Mouse (Mus musculus) layer of hippocampus, adult 18-20 months (tissue): ENCODE measurements around the gene Chd4. TPM values are rescaled to one million over a fixed set of nuclear protein-coding genes. Genes with fewer than 3 reads are reported as not detected.
A peak's percentile ranks its signal among the peaks of the same experiment; 100 is the strongest.
"Not testable (repeated sequence)": the region's sequence is repeated elsewhere in the genome, so short reads cannot be mapped to it uniquely, and the experiment has no call there.

Experiments
- DNase-seq, 2 experiments: peaks; one replicate each; pipeline ENCODE4 v3.0.0; 2022; ENCODE audit warnings: low spot score in 2 of 2
- total RNA-seq, 2 experiments: library from RNA; stranded (reverse); gene quantifications; 2 replicates each; pipeline ENCODE4 v1.2.3; 2021

Gene Chd4
- total RNA-seq, 2 experiments from 2014 or later: 153 to 176 TPM

- DNase-seq: no peak
These were observed 64.2 kb downstream of the Chd4 start for GRCm38 (mm10) chr6:125159773-125160557.

GRCm38 (mm10) chr6:125160558-125160853, 64.7 kb downstream of the Chd4 start:
- DNase-seq: no peak

- peak in 1 of 2 experiments; percentile 64 for DNase-seq
These were observed 65.3 kb downstream of the Chd4 start for GRCm38 (mm10) chr6:125160854-125161760.

- DNase-seq: peak in 1 of 2 experiments; percentile 79
These were observed 66.2 kb downstream of the Chd4 start for GRCm38 (mm10) chr6:125161971-125162370.

DNA sequence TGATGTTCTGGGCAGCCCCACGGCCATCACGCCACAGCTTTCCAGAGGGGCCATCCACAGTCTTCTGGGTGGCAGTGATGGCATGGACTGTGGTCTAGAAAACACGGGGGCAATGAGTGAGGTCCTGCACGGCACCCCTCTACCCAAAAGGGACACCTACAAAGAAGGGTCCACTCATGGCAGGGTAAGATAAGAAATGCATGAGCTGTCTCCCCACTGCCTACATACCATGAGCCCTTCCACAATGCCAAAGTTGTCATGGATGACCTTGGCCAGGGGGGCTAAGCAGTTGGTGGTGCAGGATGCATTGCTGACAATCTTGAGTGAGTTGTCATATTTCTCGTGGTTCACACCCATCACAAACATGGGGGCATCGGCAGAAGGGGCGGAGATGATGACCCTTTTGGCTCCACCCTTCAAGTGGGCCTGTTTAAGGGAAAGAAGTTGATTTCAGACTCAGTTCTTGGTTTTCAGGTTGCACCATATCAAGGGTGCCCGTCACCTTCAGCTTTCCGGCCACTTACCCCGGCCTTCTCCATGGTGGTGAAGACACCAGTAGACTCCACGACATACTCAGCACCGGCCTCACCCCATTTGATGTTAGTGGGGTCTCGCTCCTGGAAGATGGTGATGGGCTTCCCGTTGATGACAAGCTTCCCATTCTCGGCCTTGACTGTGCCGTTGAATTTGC, 67.0 kb downstream of the Chd4 start:
- DNase-seq: not testable (repeated sequence)

DNA sequence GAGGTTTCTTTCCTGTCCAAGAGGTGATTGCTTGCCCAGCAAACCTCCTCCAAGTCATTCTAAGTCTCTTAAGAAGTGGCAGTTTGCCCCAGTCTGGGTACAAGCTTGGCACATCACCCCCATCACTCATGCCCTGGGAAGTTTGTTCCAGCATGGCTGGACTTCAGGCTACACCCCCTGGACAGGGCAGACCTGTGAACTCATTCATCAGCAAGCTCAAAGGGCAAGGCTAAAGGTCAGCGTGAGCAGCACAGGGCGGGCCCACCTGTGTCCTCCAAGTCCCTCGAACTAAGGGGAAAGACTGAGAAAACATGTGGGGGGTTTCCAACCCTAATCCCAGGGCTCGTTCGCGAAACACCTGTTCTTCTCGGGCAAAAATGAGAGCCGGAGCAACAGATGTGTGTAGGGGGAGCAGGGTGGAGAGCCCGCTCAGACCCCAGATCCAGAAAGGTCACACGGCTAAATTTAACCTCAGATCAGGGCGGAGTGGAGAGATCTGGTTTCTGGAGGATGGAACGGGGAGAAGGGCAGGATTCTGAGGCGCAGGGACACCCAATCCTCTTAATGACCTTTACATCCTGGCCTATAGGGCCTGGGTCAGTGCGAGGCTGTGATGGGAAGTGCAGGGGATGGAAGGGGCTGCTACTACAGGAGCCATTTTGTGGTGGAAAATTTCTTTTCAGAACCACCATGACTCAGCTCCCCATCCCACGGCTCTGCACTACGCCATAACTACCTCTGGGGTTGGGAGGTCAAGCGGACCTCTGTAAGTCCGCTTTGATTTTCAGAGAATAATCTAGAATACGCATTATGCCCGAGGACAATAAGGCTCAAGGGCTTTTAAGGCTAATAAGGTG, 68.2 kb downstream of the Chd4 start:
- DNase-seq: peak in 1 of 2 experiments; percentile 63

DNA sequence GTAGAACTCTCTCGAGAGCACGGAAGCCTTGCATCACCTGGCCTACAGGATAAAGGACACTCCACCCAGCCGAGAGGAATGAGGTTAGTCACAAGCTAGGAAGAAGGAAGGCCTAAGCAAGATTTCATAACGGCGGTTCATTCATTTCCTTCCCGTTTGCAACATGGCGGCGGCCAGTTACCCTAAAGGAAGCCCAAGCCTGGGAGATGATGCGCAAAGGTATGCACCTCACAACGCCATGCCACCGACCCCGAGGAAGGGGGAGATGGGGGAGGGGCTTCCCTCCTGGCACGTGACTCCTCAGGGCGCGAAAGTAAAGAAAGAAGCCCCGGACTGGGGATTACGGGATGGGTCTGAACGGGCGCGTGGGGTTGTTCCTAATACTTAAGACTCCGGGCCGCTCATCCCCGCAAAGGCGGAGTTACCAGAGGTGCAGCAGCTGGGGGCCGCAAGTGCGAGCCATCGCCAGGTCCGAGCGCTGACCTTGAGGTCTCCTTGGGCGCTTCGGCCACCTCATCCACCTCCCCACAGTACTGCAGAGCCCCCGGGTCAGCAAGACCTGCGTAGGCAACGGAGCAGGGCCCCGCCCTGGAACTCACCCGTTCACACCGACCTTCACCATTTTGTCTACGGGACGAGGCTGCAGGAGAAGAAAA, 69.0 kb downstream of the Chd4 start:
- peak in 1 of 2 experiments; percentile 62 for DNase-seq

DNA sequence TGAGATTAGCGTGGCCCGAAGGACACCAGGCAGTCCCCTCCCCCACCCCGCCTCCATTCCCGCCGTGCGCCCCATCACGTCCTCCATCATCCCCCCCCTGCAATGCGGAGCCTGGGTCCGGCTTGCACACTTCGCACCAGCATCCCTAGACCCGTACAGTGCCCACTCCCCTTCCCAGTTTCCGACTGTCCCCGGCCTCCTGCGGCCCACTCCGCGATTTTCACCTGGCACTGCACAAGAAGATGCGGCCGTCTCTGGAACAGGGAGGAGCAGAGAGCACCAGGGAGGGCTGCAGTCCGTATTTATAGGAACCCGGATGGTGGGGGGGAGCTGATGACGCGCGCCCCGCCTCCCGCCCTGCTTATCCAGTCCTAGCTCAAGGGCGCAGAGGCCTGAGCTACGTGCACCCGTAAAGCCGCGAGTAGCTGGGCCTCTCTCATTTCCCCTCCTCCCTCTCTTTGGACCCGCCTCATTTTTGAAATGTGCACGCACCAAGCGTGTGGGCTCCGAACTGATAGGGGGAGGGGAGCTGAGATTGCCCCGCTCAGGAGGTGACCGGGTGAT, 69.6 kb downstream of the Chd4 start:
- peak; percentile 95 to 99 for DNase-seq

DNA sequence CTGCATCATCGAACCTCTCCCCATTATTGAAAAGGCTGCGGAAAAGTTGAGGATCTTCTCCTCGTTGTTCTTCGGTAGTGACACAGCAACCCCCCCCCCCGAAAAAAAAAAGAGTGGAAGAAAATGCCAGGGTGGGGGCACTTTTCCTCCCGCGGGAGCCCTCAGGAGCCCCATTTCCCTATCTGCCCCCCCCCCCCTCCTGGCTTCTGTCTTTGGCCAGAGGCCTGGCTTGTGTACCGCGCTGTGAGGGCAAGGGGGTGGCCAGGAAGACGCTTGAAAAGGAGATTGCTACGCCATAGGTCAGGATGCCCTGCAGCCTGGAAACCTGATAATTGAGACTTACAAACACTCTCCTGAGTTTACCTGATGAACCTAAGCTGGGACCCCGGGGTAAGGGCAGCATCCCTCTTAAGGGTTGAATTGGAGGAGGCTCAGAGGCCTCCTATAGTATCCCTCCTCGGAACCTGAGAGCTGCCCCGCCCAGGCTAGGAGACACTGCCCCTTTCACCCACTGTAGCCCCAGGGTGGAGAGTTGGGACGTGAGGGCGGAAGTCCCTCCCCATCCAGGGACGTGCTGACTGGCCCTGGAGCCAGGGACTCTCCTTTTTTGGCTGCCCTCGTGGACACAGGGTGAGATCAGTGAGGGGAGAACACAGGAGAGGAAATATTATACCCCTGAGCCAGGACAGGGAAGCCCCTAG, 70.4 kb downstream of the Chd4 start, which contains the start of gene Gapdh:
Gapdh (minus strand) TSS at position 417 of the 701 bp plus-strand sequence.
- no peak for DNase-seq

GRCm38 (mm10) chr6:125166861-125167650, 71.3 kb downstream of the Chd4 start:
- peak in 1 of 2 experiments; percentile 68 for DNase-seq

DNA sequence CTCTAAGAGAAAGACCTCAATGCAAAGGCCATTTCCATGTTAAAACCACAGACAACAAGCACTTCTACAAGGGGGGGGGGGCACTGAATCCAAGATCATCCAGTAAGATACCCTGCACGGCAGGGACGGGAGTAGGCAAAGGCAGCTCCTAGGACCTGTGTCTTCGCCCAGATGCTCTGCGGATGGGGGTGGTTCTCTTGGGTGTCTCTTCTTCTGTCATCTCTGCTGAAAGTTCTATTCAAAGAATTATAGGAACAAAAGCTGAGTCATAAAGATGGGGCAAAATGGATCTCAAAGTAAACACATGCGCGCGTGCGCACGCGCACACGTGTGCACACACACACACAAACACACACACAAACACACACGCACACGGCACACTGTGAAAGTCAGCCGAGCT, 72.3 kb downstream of the Chd4 start:
- DNase-seq: peak in 1 of 2 experiments; percentile 57

GRCm38 (mm10) chr6:125170194-125170593, 74.4 kb downstream of the Chd4 start:
- no peak for DNase-seq

GRCm38 (mm10) chr6:125172474-125172873, 76.7 kb downstream of the Chd4 start:
- DNase-seq: no peak

GRCm38 (mm10) chr6:125173256-125173655, 77.5 kb downstream of the Chd4 start:
- no peak for DNase-seq

DNA sequence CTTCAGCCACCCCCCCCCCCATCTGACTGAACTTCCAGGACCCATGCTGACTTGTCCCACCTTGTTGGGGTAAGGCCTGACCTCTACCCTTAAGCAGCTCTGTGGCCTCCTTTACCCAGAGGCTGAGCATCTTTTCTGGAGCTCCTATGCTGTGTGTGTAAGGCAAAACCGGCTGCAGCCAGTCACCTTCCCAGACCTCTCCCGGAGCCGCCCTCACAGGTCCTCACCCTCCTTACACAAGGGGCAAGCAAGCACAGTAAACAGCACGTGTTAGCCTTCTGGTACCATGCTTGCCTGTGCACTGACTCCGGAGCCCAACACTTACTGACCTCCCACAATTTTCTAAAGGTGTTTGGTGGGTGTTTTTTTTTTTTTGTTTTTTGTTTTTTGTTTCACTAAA, 79.7 kb downstream of the Chd4 start:
- DNase-seq: no peak

DNA sequence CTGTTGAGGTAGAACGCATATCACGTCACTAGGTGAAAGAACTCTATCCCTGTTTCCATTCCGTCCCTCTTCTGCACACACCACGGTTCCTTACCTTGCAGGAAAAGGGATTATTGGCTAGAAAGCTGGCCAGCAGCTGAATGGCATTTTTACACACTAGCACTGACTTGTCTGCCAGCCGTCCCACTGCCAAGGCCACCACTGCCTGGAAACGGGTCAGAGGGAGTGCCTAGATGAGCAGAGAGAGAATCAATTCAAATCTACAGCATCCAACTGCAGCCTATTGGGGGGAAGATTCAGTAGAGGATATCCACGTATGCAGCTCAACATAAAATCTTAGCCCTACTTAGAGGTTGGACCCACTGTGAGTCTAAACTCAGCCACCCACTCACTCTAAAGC, 83.8 kb downstream of the Chd4 start:
- no peak for DNase-seq
